14 mouse cellular contexts compared by ENCODE assay signal in the genomic region with DNA sequence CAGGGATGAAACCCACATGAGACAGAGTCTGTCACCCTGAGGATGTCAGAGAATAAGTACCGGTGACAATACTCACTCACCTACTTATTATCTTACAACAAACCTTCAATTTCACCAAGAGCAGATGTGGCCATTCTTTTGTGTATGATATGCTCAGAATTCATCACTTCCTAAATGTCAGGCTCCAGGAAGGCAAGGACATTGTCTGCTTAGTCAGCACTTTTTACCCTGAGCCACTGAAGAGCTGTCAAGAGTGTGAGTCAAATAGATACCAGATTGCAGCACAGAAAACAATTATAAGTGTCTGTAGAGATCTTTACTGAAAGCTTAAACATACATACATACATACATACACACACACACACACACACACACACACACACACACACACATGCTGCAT.
"Had no signal": no experiment of that assay in that cellular context is flagged by ENCODE, and none has a peak within 500 bp of the region (broad histone marks: within the 10 kb centered on the region; RNA-seq: fewer than 3 reads in every experiment).

No protein-coding gene starts in this region.

- H3K4me2 ChIP-seq: kidney, embryonic 15.5 days; liver, embryonic 11.5 days; liver, embryonic 15.5 days; lung, embryonic 15.5 days; midbrain, embryonic 13.5 days; stomach, embryonic 15.5 days had no signal

- DNase-seq: kidney, postnatal 14 days; lung, postnatal 14 days; right cerebral cortex, postnatal 14 days; thymus, adult 2 months; thymus, postnatal 25 days had no signal

- H3K4me1 ChIP-seq: kidney, embryonic 15.5 days; limb, embryonic 10.5 days; liver, embryonic 15.5 days; lung, embryonic 15.5 days; midbrain, embryonic 13.5 days; stomach, embryonic 15.5 days had no signal

- H3K9me3 ChIP-seq: kidney, embryonic 15.5 days; limb, embryonic 10.5 days; liver, embryonic 15.5 days; lung, embryonic 15.5 days; megakaryocyte, embryonic 14.5 days; midbrain, embryonic 13.5 days; stomach, embryonic 15.5 days had no signal

- H3K27ac ChIP-seq: kidney, embryonic 15.5 days; limb, embryonic 10.5 days; liver, embryonic 15.5 days; lung, embryonic 15.5 days; macrophage; midbrain, embryonic 13.5 days; stomach, embryonic 15.5 days had no signal

- H3K27me3 ChIP-seq: kidney, embryonic 15.5 days; liver, embryonic 15.5 days; lung, embryonic 15.5 days; midbrain, embryonic 13.5 days; stomach, embryonic 15.5 days had no signal

- H3K36me3 ChIP-seq: kidney, embryonic 15.5 days; limb, embryonic 10.5 days; liver, embryonic 15.5 days; lung, embryonic 15.5 days; midbrain, embryonic 13.5 days; stomach, embryonic 15.5 days had no signal

- H3K9ac ChIP-seq: kidney, embryonic 15.5 days; liver, embryonic 15.5 days; lung, embryonic 15.5 days; midbrain, embryonic 13.5 days; stomach, embryonic 15.5 days had no signal

- H3K4me3 ChIP-seq: kidney, embryonic 15.5 days; limb, embryonic 10.5 days; liver, embryonic 15.5 days; lung, embryonic 15.5 days; megakaryocyte, embryonic 14.5 days; midbrain, embryonic 13.5 days; stomach, embryonic 15.5 days had no signal
